Mouse (Mus musculus): ENCODE data around the gene Rtp2. TPM values are rescaled to one million over a fixed set of nuclear protein-coding genes. Genes with fewer than 3 reads are reported as not detected.

The Rtp2 gene
- not detected in 2 replicates for polyA plus RNA-seq (2021; fragmentation: Nextera tagmentation)
- long read RNA-seq, experiment 1 = 0 reads
- long read RNA-seq, experiment 2, partial matches to known transcripts = 0 of 1 reads
- long read RNA-seq, experiment 2, other reads (novel, unspliced or antisense) = 0 of 1 reads

DNA sequence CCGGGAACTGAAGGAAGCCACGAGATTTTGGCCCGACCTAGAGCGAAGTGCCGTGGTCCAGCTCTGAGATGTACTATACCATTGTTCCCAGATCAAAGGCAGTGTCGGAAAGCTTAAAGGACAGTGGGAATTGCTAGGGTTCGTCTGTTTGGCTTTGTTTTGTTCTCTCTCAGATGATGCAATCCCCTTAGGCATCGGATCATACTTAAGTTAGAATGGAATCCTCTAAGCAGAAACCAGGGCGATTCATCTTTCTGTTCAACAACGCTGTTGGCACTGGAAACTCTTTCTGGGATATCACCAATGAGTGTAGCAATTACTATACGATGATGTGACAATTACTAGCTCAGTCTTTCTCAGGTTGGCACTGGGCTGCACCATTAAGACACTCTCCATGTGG is at the start of gene Rtp2:
Rtp2 (minus strand) TSS at position 101 of the 400 bp plus-strand sequence.

DNA sequence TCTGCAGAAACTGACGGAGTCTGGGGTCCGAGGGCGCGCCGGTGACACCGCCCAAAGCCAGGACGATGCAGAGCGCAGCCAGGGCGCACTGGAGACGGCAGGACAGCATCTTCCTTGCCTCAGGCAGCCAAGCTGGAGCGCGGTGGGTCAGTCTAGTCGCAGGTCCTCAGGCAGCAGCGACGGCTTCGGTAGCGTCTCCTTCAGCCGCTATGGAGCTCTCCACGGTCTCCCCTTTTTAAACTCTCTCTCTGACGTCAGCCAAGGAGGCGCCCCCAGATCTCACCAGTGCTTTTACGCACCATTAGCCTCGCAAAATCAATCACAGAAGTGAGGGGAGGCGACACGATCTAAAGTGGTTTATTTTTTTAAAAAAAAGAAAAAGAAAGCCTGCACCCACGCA is 41.6 kb downstream of the Rtp2 start, which contains the start of gene Sst:
Sst (minus strand) TSS at position 323 of the 400 bp plus-strand sequence.

Other genes starting within 250 kb of the Rtp2 start
- 168 TPM in 2 replicates for gene Sst, start 41.4 kb downstream of the Rtp2 start, polyA plus RNA-seq (2021; fragmentation: Nextera tagmentation)
- not detected in 2 replicates for gene Gm37419, start 56.1 kb upstream of the Rtp2 start, polyA plus RNA-seq (2021; fragmentation: Nextera tagmentation)
- gene Bcl6, start 56.5 kb upstream of the Rtp2 start, polyA plus RNA-seq (2021; fragmentation: Nextera tagmentation) = 23.0 and 25.4 TPM in 2 replicates

All from layer of hippocampus, adult 6 months (tissue).